Mouse (Mus musculus) megakaryocyte-erythroid progenitor cell, adult 5-6 weeks (primary cell): ENCODE data around the gene Klhl29. TPM values are rescaled to one million over a fixed set of nuclear protein-coding genes. Genes with fewer than 3 reads are reported as not detected.

Experiments used
- ATAC-seq: replicated peaks from 2 replicates; pipeline ENCODE4 v1.8.0; 2016; ENCODE audit warnings: mild to moderate bottlenecking, inconsistent platforms; ENCODE audit not compliant: severe bottlenecking, poor library complexity, low FRiP score, low TSS enrichment
- total RNA-seq, 2 experiments: library from RNA; stranded (forward) in 1 of 2; stranded (reverse) in 1 of 2; fragments of 200-1000, 215-1000 nt in 1 of 2; fragments of >200 nt in 1 of 2; fragmentation: Nextera tagmentation in 1 of 2; gene quantifications; 2 replicates each; pipeline ENCODE4 v1.2.3; 2014 to 2017

The Klhl29 gene
- total RNA-seq, 2 experiments from 2014 or later: not detected

- ATAC-seq: no peak
Observed at GRCm38 (mm10) chr12:5242551-5243330, 132.7 kb downstream of the Klhl29 start.

- ATAC-seq: no peak
Observed at GRCm38 (mm10) chr12:5239451-5240245, 135.8 kb downstream of the Klhl29 start.

GRCm38 (mm10) chr12:5237078-5237477 lies 138.4 kb downstream of the Klhl29 start:
- no peak for ATAC-seq

- no peak for ATAC-seq
Observed at GRCm38 (mm10) chr12:5235596-5235995, 139.9 kb downstream of the Klhl29 start.

GRCm38 (mm10) chr12:5230504-5230903 lies 145.0 kb downstream of the Klhl29 start:
- no peak for ATAC-seq

- no peak for ATAC-seq
Observed at GRCm38 (mm10) chr12:5226676-5227654, 148.5 kb downstream of the Klhl29 start.

GRCm38 (mm10) chr12:5223595-5223994 lies 151.9 kb downstream of the Klhl29 start:
- ATAC-seq: no peak

- ATAC-seq: no peak
Observed at GRCm38 (mm10) chr12:5222439-5223202, 152.9 kb downstream of the Klhl29 start.

- no peak for ATAC-seq
Observed at GRCm38 (mm10) chr12:5219913-5220575, 155.4 kb downstream of the Klhl29 start.

GRCm38 (mm10) chr12:5215836-5216747 lies 159.4 kb downstream of the Klhl29 start:
- no peak for ATAC-seq

GRCm38 (mm10) chr12:5214266-5214665 lies 161.2 kb downstream of the Klhl29 start:
- no peak for ATAC-seq

- ATAC-seq: peak; percentile 62
Observed at GRCm38 (mm10) chr12:5213339-5214104, 162.0 kb downstream of the Klhl29 start.

GRCm38 (mm10) chr12:5211884-5212283 lies 163.6 kb downstream of the Klhl29 start:
- ATAC-seq: no peak

GRCm38 (mm10) chr12:5210786-5211185 lies 164.7 kb downstream of the Klhl29 start:
- ATAC-seq: no peak

GRCm38 (mm10) chr12:5207941-5208905 lies 167.3 kb downstream of the Klhl29 start:
- 0 out of 2 replicates have a peak, but pooled peaks have one; percentile 8 for ATAC-seq
